ENCODE assay signal across 8 mouse cellular contexts in genomic region chr13:84758568-84758900, GRCm38 (mm10).
DNase-seq lines count a peak whose midpoint lies in the region; ATAC-seq lines count a peak whose summit lies in the region.

No protein-coding gene starts in this region.

- no peaks in the 10 kb centered on the region; the same call in 1 of the 2 replicates for H3K27me3 ChIP-seq in liver, embryonic 12.5 days (replicated peaks)
- no peaks in the 10 kb centered on the region for H3K27me3 ChIP-seq in intestine, embryonic 15.5 days (replicated peaks)
- H3K27me3 ChIP-seq in midbrain, embryonic 12.5 days, result peaks cover 3% of the 10 kb centered on the region; the same call in 1 of the 2 replicates

- DNase-seq in liver, result peak; percentile 35
- peak; percentile 87 to 90 for DNase-seq in cerebellum, postnatal 25 days
- DNase-seq in gastrocnemius, adult 18-20 months (ENCODE audit: low spot score), result peak; percentile 14
- peak; percentile 94 to 96 for DNase-seq in left cerebral cortex, postnatal 14 days (ENCODE audit: low spot score in 2 of 2)
- DNase-seq in spleen, postnatal 36 days (ENCODE audit: low spot score in 2 of 2), result peak; percentile 8 to 14

- no peaks in the 10 kb centered on the region for H3K36me3 ChIP-seq in liver, embryonic 12.5 days
- H3K36me3 ChIP-seq in intestine, embryonic 15.5 days, result no peaks in the 10 kb centered on the region
- H3K36me3 ChIP-seq in midbrain, embryonic 12.5 days, result no peaks in the 10 kb centered on the region

- no peak overlapping the region for H3K4me3 ChIP-seq in liver, embryonic 12.5 days
- no peak overlapping the region for H3K4me3 ChIP-seq in intestine, embryonic 15.5 days (replicated peaks)
- H3K4me3 ChIP-seq in midbrain, embryonic 12.5 days, result no peak overlapping the region

- H3K4me2 ChIP-seq in liver, embryonic 12.5 days, result no peak overlapping the region
- H3K4me2 ChIP-seq in intestine, embryonic 15.5 days (replicated peaks), result no peak overlapping the region
- H3K4me2 ChIP-seq in midbrain, embryonic 12.5 days (replicated peaks), result peak overlapping the region; percentile 24

- H3K27ac ChIP-seq in liver, embryonic 12.5 days, result no peak overlapping the region
- H3K27ac ChIP-seq in intestine, embryonic 15.5 days, result no peak overlapping the region
- peak overlapping the region; percentile 40; the same call in 1 of the 2 replicates for H3K27ac ChIP-seq in midbrain, embryonic 12.5 days (replicated peaks)

- no peaks in the 10 kb centered on the region for H3K4me1 ChIP-seq in liver, embryonic 12.5 days
- no peaks in the 10 kb centered on the region for H3K4me1 ChIP-seq in intestine, embryonic 15.5 days (replicated peaks)
- H3K4me1 ChIP-seq in midbrain, embryonic 12.5 days, result peaks cover 9% of the 10 kb centered on the region; the same call in 1 of the 2 replicates

- no peak for ATAC-seq in liver, embryonic 12.5 days
- peak; percentile 83 for ATAC-seq in intestine, embryonic 15.5 days
- peak; percentile 97 for ATAC-seq in midbrain, embryonic 12.5 days (ENCODE audit: low FRiP score, low read depth)

- H3K9ac ChIP-seq in liver, embryonic 12.5 days, result no peak overlapping the region
- H3K9ac ChIP-seq in intestine, embryonic 15.5 days, result no peak overlapping the region
- no peak overlapping the region for H3K9ac ChIP-seq in midbrain, embryonic 12.5 days (replicated peaks)

- WGBS in liver, embryonic 12.5 days (ENCODE audit: insufficient replicate concordance), result 1% methylated on average over 6 of the region's 6 CpGs
- WGBS in intestine, embryonic 15.5 days, result 2% methylated on average over 6 of the region's 6 CpGs
- WGBS in midbrain, embryonic 12.5 days, result 0% methylated on average over 6 of the region's 6 CpGs

- H3K9me3 ChIP-seq in liver, embryonic 12.5 days (replicated peaks), result no peaks in the 10 kb centered on the region
- no peaks in the 10 kb centered on the region for H3K9me3 ChIP-seq in intestine, embryonic 15.5 days
- no peaks in the 10 kb centered on the region for H3K9me3 ChIP-seq in midbrain, embryonic 12.5 days

- intact Hi-C loops in left cerebral cortex, postnatal 14 days (cut with DNase I), result loop anchor here (2.0 to 5.0 kb wide), 5 partner anchors 410 to 1226 kb away; no protein-coding TSS in a partner anchor

Comparison
In these comparisons a context has a peak if more than half of its experiments do, and no peak if none do; other contexts are left out.
1. DNase-seq: peak in every context shown above with its lines; median percentile 95 in left cerebral cortex, postnatal 14 days; 88 in cerebellum, postnatal 25 days; 35 in liver; 14 in gastrocnemius, adult 18-20 months; 11 in spleen, postnatal 36 days.